Mouse (Mus musculus) large intestine, adult 2 months (tissue): Measurements from ENCODE around the gene Map1lc3b. TPM values are rescaled to one million over a fixed set of nuclear protein-coding genes. Genes with fewer than 3 reads are reported as not detected.

Experiments used
- DNase-seq: peaks from one replicate; pipeline ENCODE4 v3.0.0-alpha.2; 2012; ENCODE audit warnings: low read depth, low spot score
- WGBS: fragments of 180-500 bp; shearing (Covaris S2); methylation state at CpG from one replicate; pipeline ENCODE4 v1.1.7; 2018; 5-methylcytosine and 5-hydroxymethylcytosine counted together
- polyA plus RNA-seq: library from polyadenylated mRNA; depleted of rRNA; stranded (reverse); fragments of >200 nt; gene quantifications from 2 replicates; pipeline ENCODE4 v1.2.3, GENCODE M21; 2012; rRNA removed

Gene Map1lc3b
- 54.3 and 68.1 TPM in 2 replicates for polyA plus RNA-seq

GRCm38 (mm10) chr8:121590203-121591177 is at the start of gene Map1lc3b:
Map1lc3b (plus strand) TSS chr8:121590361.
- DNase-seq: peak; percentile 59
- under 1% methylated on average over 94 of the region's 94 CpGs for WGBS

GRCm38 (mm10) chr8:121541862-121542261 is 48.3 kb upstream of the Map1lc3b start:
- 76% methylated on average over 19 of the region's 19 CpGs for WGBS

GRCm38 (mm10) chr8:121542901-121543300 is 47.3 kb upstream of the Map1lc3b start:
- DNase-seq: no peak
- WGBS: 58% methylated on average over 13 of the region's 13 CpGs

More at GRCm38 (mm10) chr8:121541862-121542261, 48.3 kb upstream of the Map1lc3b start:
- no peak for DNase-seq

GRCm38 (mm10) chr8:121544276-121544785 is 45.8 kb upstream of the Map1lc3b start, which contains the start of gene 1700018B08Rik:
1700018B08Rik (minus strand) TSS chr8:121544320.
- DNase-seq: no peak
- 83% methylated on average over 12 of the region's 12 CpGs for WGBS

GRCm38 (mm10) chr8:121544936-121545335 is 45.2 kb upstream of the Map1lc3b start:
- DNase-seq: no peak
- WGBS: 63% methylated on average over 11 of the region's 11 CpGs

GRCm38 (mm10) chr8:121547132-121547531 is 43.0 kb upstream of the Map1lc3b start:
- DNase-seq: peak; percentile 33
- 6% methylated on average over 7 of the region's 7 CpGs for WGBS

- no peak for DNase-seq
- 87% methylated on average over 6 of the region's 6 CpGs for WGBS
These were observed 40.1 kb upstream of the Map1lc3b start for GRCm38 (mm10) chr8:121550056-121550455.

GRCm38 (mm10) chr8:121551065-121551985 is 38.8 kb upstream of the Map1lc3b start:
- no peak for DNase-seq
- 72% methylated on average over 24 of the region's 24 CpGs for WGBS

- no peak for DNase-seq
- WGBS: 70% methylated on average over 9 of the region's 9 CpGs
These were observed 37.7 kb upstream of the Map1lc3b start for GRCm38 (mm10) chr8:121552506-121552905.

- 95% methylated on average over 32 of the region's 32 CpGs for WGBS
- DNase-seq: no peak
These were observed 36.2 kb upstream of the Map1lc3b start for GRCm38 (mm10) chr8:121553831-121554475.

- no peak for DNase-seq
- WGBS: 85% methylated on average over 11 of the region's 11 CpGs
These were observed 32.4 kb upstream of the Map1lc3b start for GRCm38 (mm10) chr8:121557746-121558145.

- no peak for DNase-seq
- WGBS: 89% methylated on average over 16 of the region's 16 CpGs
These were observed 31.6 kb upstream of the Map1lc3b start for GRCm38 (mm10) chr8:121558538-121558937.

- DNase-seq: no peak
- 90% methylated on average over 12 of the region's 12 CpGs for WGBS
These were observed 30.4 kb upstream of the Map1lc3b start for GRCm38 (mm10) chr8:121559801-121560200.

GRCm38 (mm10) chr8:121560432-121561100 is 29.6 kb upstream of the Map1lc3b start:
- 93% methylated on average over 7 of the region's 7 CpGs for WGBS

GRCm38 (mm10) chr8:121561636-121562345 is 28.4 kb upstream of the Map1lc3b start:
- WGBS: 65% methylated on average over 16 of the region's 16 CpGs
- no peak for DNase-seq

More at GRCm38 (mm10) chr8:121560432-121561100, 29.6 kb upstream of the Map1lc3b start:
- DNase-seq: no peak

- WGBS: 26% methylated on average over 9 of the region's 9 CpGs
- DNase-seq: no peak
These were observed 27.2 kb upstream of the Map1lc3b start for GRCm38 (mm10) chr8:121562941-121563351.

GRCm38 (mm10) chr8:121563701-121564100 is 26.5 kb upstream of the Map1lc3b start:
- WGBS: 67% methylated on average over 6 of the region's 6 CpGs
- DNase-seq: no peak

GRCm38 (mm10) chr8:121568321-121568720 is 21.8 kb upstream of the Map1lc3b start:
- whole genome bisulfite sequencing: 71% methylated on average over 6 of the region's 6 CpGs
- DNase-seq: no peak
